Mouse (Mus musculus): ENCODE measurements around the gene Pcsk6.

GRCm38 (mm10) chr7:65817564-65817963, 44.0 kb upstream of the Pcsk6 start:
- TF ChIP-seq CTCF (IDR thresholded peaks at IDR 0.05; ENCODE audit: borderline replicate concordance, extremely low read depth, insufficient read depth, insufficient read length) (no peak), POLR2A (IDR thresholded peaks at IDR 0.05; ENCODE audit: borderline replicate concordance, extremely low read depth, insufficient read depth, insufficient read length, poor library complexity, severe bottlenecking) (no peak)

Measured in brain, embryonic 14.5 days (tissue).